ENCODE assay signal across 11 mouse cellular contexts in genomic region chr15:80742991-80743474, GRCm38 (mm10). TPM values are rescaled to one million over a fixed set of nuclear protein-coding genes. Genes with fewer than 3 reads are reported as not detected.
DNase-seq lines count a peak whose midpoint lies in the region; ATAC-seq lines count a peak whose summit lies in the region.
"Had no signal": no experiment of that assay in that cellular context is flagged by ENCODE, and none has a peak within 500 bp of the region (broad histone marks: within the 10 kb centered on the region; RNA-seq: fewer than 3 reads in every experiment).

No protein-coding gene starts in this region.

- H3K9me3 ChIP-seq in liver, embryonic 13.5 days (replicated peaks), result no peaks in the 10 kb centered on the region

- peak overlapping the region; percentile 26; the same call in 1 of the 2 replicates for H3K27ac ChIP-seq in liver, embryonic 13.5 days

- no peaks in the 10 kb centered on the region for H3K27me3 ChIP-seq in liver, embryonic 13.5 days

- peak overlapping the region; percentile 5; the same call in 1 of the 2 replicates for H3K4me3 ChIP-seq in liver, embryonic 13.5 days (replicated peaks)

- WGBS in liver, embryonic 13.5 days (ENCODE audit: insufficient replicate concordance), result 46% methylated on average over 3 of the region's 3 CpGs

- H3K36me3 ChIP-seq in liver, embryonic 13.5 days, result no peaks in the 10 kb centered on the region

- peaks cover 78% of the 10 kb centered on the region for H3K4me1 ChIP-seq in liver, embryonic 13.5 days (replicated peaks)

- H3K4me2 ChIP-seq in liver, embryonic 13.5 days, result peak overlapping the region; percentile 44

- peak overlapping the region; percentile 12; the same call in 1 of the 2 replicates for H3K9ac ChIP-seq in liver, embryonic 13.5 days
- H3K9ac ChIP-seq: forebrain, postnatal 0 days had no signal

- ATAC-seq in liver, embryonic 13.5 days (ENCODE audit: low read depth), result peak; percentile 72
- ATAC-seq: forebrain, postnatal 0 days had no signal

- DNase-seq in thymus, postnatal 0 days (ENCODE audit: low spot score), result peak; percentile 25
- DNase-seq in thymus, adult 18-20 months, result no peak
- peak; percentile 72 for DNase-seq in c-Kit-positive CD71-positive TER-119-positive erythroid progenitor cells, embryonic 14.5 days (ENCODE audit: low spot score)
- DNase-seq in liver, embryonic 13.5 days, result peak; percentile 52
- peak; percentile 7 for DNase-seq in yolk sac, embryonic 10.5 days (ENCODE audit: low spot score)
- DNase-seq in left cerebral cortex, adult 11 months (ENCODE audit: low spot score), result no peak
- DNase-seq in adrenal gland, postnatal 4 days (ENCODE audit: low spot score in 2 of 2), result no peak
- no peak for DNase-seq in layer of hippocampus, adult 9-11 months
- DNase-seq: cerebellum, postnatal 14 days; forebrain, postnatal 0 days; heart, postnatal 14 days had no signal

RNA-seq across cellular contexts. Expression of gene Tnrc6b, which starts 31.9 kb away (rescaled TPM):
- 16.2 and 23.9 TPM in 2 replicates for polyA plus RNA-seq in thymus, postnatal 0 days (2015; fragmentation: Nextera tagmentation; extraction: Ambion mirVana)
- polyA plus RNA-seq in liver, embryonic 13.5 days (2015; fragmentation: Nextera tagmentation; extraction: Ambion mirVana), result 18.7 and 23.6 TPM in 2 replicates
- total RNA-seq in adrenal gland, postnatal 4 days (2021), result 10 to 100 TPM; 74.2 to 74.3 TPM

Comparison
In these comparisons a context has a peak if more than half of its experiments do, and no peak if none do; other contexts are left out.
1. DNase-seq: peak in thymus, postnatal 0 days (single experiment), c-Kit-positive CD71-positive TER-119-positive erythroid progenitor cells, embryonic 14.5 days (single experiment), liver, embryonic 13.5 days (single experiment) and yolk sac, embryonic 10.5 days (single experiment); none in thymus, adult 18-20 months (0 of 2), left cerebral cortex, adult 11 months (single experiment), adrenal gland, postnatal 4 days (0 of 2) and layer of hippocampus, adult 9-11 months (single experiment).